ENCODE assay signal across 20 mouse cellular contexts in the genomic region with DNA sequence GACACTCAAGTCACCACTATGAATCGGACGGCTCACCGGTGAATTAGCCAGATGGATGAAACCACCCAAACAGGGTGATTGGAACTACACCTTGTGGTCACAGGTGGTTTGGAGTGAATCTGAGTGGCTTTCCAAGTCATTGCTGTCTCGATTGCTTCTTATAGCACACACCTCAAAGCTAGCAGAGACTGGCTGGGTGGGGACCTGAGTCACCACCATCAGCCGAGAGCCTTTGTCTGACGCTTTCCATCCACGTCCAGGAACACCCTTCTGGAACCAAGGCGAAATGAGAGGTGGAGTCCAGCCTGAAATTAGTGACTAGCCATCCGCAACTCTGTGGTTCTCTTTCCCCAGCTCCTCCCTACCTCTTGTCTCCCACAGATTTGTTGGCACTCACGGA.
"Had no signal": no experiment of that assay in that cellular context is flagged by ENCODE, and none has a peak within 500 bp of the region (broad histone marks: within the 10 kb centered on the region; RNA-seq: fewer than 3 reads in every experiment).

No protein-coding gene starts in this region.

- H3K27me3 ChIP-seq: neural tube, embryonic 13.5 days; stomach, embryonic 15.5 days had no signal

- H3K27ac ChIP-seq: liver, embryonic 14.5 days; midbrain, embryonic 13.5 days; neural tube, embryonic 13.5 days; neural tube, embryonic 15.5 days; stomach, embryonic 15.5 days had no signal

- H3K4me1 ChIP-seq: stomach, embryonic 15.5 days had no signal

- H3K9me3 ChIP-seq: midbrain, embryonic 13.5 days; neural tube, embryonic 13.5 days; neural tube, embryonic 15.5 days; stomach, embryonic 15.5 days had no signal

- H3K4me2 ChIP-seq: lung, embryonic 14.5 days; midbrain, embryonic 11.5 days; midbrain, embryonic 13.5 days; neural tube, embryonic 13.5 days; neural tube, embryonic 15.5 days; stomach, embryonic 15.5 days had no signal

- H3K9ac ChIP-seq: liver, embryonic 14.5 days; lung, embryonic 14.5 days; midbrain, embryonic 13.5 days; neural tube, embryonic 13.5 days; neural tube, embryonic 15.5 days; stomach, embryonic 15.5 days had no signal

- ATAC-seq: midbrain, embryonic 13.5 days; midbrain, embryonic 16.5 days had no signal

- H3K36me3 ChIP-seq: midbrain, embryonic 13.5 days; neural tube, embryonic 13.5 days; neural tube, embryonic 15.5 days; stomach, embryonic 15.5 days had no signal

- H3K4me3 ChIP-seq: midbrain, embryonic 13.5 days; myocyte; neural tube, embryonic 13.5 days; neural tube, embryonic 15.5 days; stomach, embryonic 15.5 days had no signal

- DNase-seq: lung, adult 18-20 months; lung, embryonic 14.5 days; lung, postnatal 10 days; lung, postnatal 4 days; retina, postnatal 1 day; right cerebral cortex, adult 18-20 months; right cerebral cortex, postnatal 25 days; right cerebral cortex, postnatal 4 days; spleen, adult 18-20 months; thymus, adult 2 months; thymus, postnatal 25 days; thymus, postnatal 4 days had no signal
